ENCODE assay signal across 26 mouse cellular contexts in the genomic region with DNA sequence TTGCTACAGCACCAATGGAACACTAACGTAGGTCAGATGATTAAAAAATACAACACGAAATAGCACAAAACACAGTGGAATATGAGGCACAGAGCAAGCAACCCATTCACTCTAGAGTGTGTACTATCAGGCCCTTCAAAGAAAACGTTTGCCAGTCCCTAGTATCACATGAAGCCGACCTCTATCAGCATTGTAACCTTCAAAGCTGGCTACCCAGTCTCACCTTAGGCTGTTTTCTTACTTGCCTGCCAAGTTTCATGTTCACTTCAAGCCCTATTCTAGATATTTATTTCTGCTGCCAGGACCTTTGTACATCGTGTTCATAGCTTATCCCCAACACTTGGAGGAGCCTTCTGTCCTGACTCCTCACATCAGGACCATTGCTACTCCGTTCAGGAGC.
A peak's percentile ranks its signal among the peaks of the same experiment; 100 is the strongest.
DNase-seq lines count a peak whose midpoint lies in the region; ATAC-seq and TF ChIP-seq lines count a peak whose summit lies in the region.
"Had no signal": no experiment of that assay in that cellular context is flagged by ENCODE, and none has a peak within 500 bp of the region (broad histone marks: within the 10 kb centered on the region; RNA-seq: fewer than 3 reads in every experiment).

No protein-coding gene starts in this region.

- WGBS in heart, embryonic 11.5 days (ENCODE audit: insufficient replicate concordance): 63% methylated on average over 6 of the region's 6 CpGs
- 39% methylated on average over 6 of the region's 6 CpGs for WGBS in heart, postnatal 0 days

- 0 out of 2 replicates have a peak, but pooled peaks cover 2% of the 10 kb centered on the region for H3K4me1 ChIP-seq in heart, embryonic 11.5 days (ENCODE audit: control insufficient read depth, insufficient read depth, low read length)
- H3K4me1 ChIP-seq in heart, postnatal 0 days (ENCODE audit: control insufficient read depth, insufficient read depth): peaks cover 27% of the 10 kb centered on the region

- H3K9ac ChIP-seq in heart, embryonic 11.5 days (ENCODE audit: low read depth, low read length): no peak overlapping the region
- H3K9ac ChIP-seq in heart, postnatal 0 days (replicated peaks; ENCODE audit: low read depth, low read length): no peak overlapping the region
- H3K9ac ChIP-seq: embryonic facial prominence, embryonic 12.5 days; embryonic facial prominence, embryonic 15.5 days; forebrain, embryonic 13.5 days; heart, embryonic 13.5 days; hindbrain, embryonic 12.5 days; hindbrain, embryonic 15.5 days had no signal

- no peak for ATAC-seq in heart, embryonic 11.5 days (replicated peaks; ENCODE audit: insufficient number of reproducible peaks, low FRiP score, low TSS enrichment)
- peak; percentile 50; the same call in 1 of the 2 replicates for ATAC-seq in heart, postnatal 0 days (ENCODE audit: insufficient read depth, low read depth)
- ATAC-seq: forebrain, embryonic 13.5 days; forebrain, embryonic 16.5 days had no signal

- H3K4me2 ChIP-seq in heart, embryonic 11.5 days: no peak overlapping the region
- no peak overlapping the region for H3K4me2 ChIP-seq in heart, postnatal 0 days (ENCODE audit: low read depth, low read length)
- H3K4me2 ChIP-seq: embryonic facial prominence, embryonic 12.5 days; embryonic facial prominence, embryonic 15.5 days; forebrain, embryonic 13.5 days; heart, embryonic 13.5 days; hindbrain, embryonic 12.5 days; hindbrain, embryonic 15.5 days had no signal

- no peaks in the 10 kb centered on the region for H3K9me3 ChIP-seq in heart, embryonic 11.5 days (replicated peaks; ENCODE audit: control insufficient read depth, low read length)
- H3K9me3 ChIP-seq in heart, postnatal 0 days (replicated peaks; ENCODE audit: control insufficient read depth, low read length): no peaks in the 10 kb centered on the region
- H3K9me3 ChIP-seq: embryonic facial prominence, embryonic 12.5 days; embryonic facial prominence, embryonic 15.5 days; forebrain, embryonic 10.5 days; forebrain, embryonic 13.5 days; G1E; heart, embryonic 13.5 days; hindbrain, embryonic 12.5 days; hindbrain, embryonic 15.5 days had no signal

- H3K36me3 ChIP-seq in heart, embryonic 11.5 days (ENCODE audit: control insufficient read depth, insufficient read depth, low read length): no peaks in the 10 kb centered on the region
- H3K36me3 ChIP-seq in heart, postnatal 0 days (replicated peaks; ENCODE audit: control insufficient read depth, insufficient read depth, low read length): no peaks in the 10 kb centered on the region
- H3K36me3 ChIP-seq: embryonic facial prominence, embryonic 12.5 days; embryonic facial prominence, embryonic 15.5 days; forebrain, embryonic 10.5 days; G1E; heart, embryonic 13.5 days; hindbrain, embryonic 12.5 days; hindbrain, embryonic 15.5 days had no signal

- peak; percentile 44 to 74 for DNase-seq in heart, adult 18-20 months
- DNase-seq in heart, adult 9 months (ENCODE audit: low spot score in 2 of 2): peak; percentile 61 to 70
- DNase-seq in heart, postnatal 4 days: no peak
- peak; percentile 36 for DNase-seq in heart, postnatal 0 days (ENCODE audit: low spot score)
- no peak for DNase-seq in gastrocnemius, postnatal 10 days
- no peak for DNase-seq in urinary bladder, postnatal 4 days (ENCODE audit: low spot score in 2 of 2)
- DNase-seq: adrenal gland, postnatal 10 days; adrenal gland, postnatal 36 days; B cell, adult 2 months; cerebellum, adult 18-20 months; cerebellum, adult 9-11 months; cerebellum, postnatal 25 days; gastrocnemius, postnatal 14 days; kidney, adult 2 months had no signal

- no peak overlapping the region for H3K27ac ChIP-seq in heart, embryonic 11.5 days (ENCODE audit: low read depth, low read length)
- H3K27ac ChIP-seq in heart, postnatal 0 days (ENCODE audit: low read depth): no peak overlapping the region
- H3K27ac ChIP-seq: embryonic facial prominence, embryonic 12.5 days; embryonic facial prominence, embryonic 15.5 days; forebrain, embryonic 10.5 days; forebrain, embryonic 13.5 days; heart, embryonic 13.5 days; hindbrain, embryonic 12.5 days; hindbrain, embryonic 15.5 days had no signal

- TF ChIP-seq CTCF in heart, postnatal 0 days (IDR thresholded peaks at IDR 0.05; ENCODE audit: low read depth): no peak

- no peak overlapping the region for H3K4me3 ChIP-seq in heart, embryonic 11.5 days (ENCODE audit: low read depth, low read length)
- no peak overlapping the region for H3K4me3 ChIP-seq in heart, postnatal 0 days (ENCODE audit: low read depth, low read length)
- H3K4me3 ChIP-seq: embryonic facial prominence, embryonic 12.5 days; embryonic facial prominence, embryonic 15.5 days; erythroblast, embryonic 14.5 days; forebrain, embryonic 10.5 days; forebrain, embryonic 13.5 days; heart, embryonic 13.5 days; hindbrain, embryonic 12.5 days; hindbrain, embryonic 15.5 days had no signal

- H3K27me3 ChIP-seq in heart, embryonic 11.5 days (ENCODE audit: control insufficient read depth, insufficient read depth, low read length): no peaks in the 10 kb centered on the region
- no peaks in the 10 kb centered on the region for H3K27me3 ChIP-seq in heart, postnatal 0 days (ENCODE audit: control insufficient read depth, insufficient read depth, low read length)
- H3K27me3 ChIP-seq: embryonic facial prominence, embryonic 12.5 days; embryonic facial prominence, embryonic 15.5 days; heart, embryonic 13.5 days; hindbrain, embryonic 12.5 days; hindbrain, embryonic 15.5 days; Patski had no signal

- TF ChIP-seq EP300 in heart, postnatal 0 days (IDR thresholded peaks at IDR 0.05; ENCODE audit: low read depth): no peak

Comparison
In these comparisons a context has a peak if more than half of its experiments do, and no peak if none do; other contexts are left out.
1. DNase-seq: peak in heart, adult 18-20 months (2 of 2), heart, adult 9 months (2 of 2) and heart, postnatal 0 days (single experiment); none in heart, postnatal 4 days (single experiment), gastrocnemius, postnatal 10 days (single experiment) and urinary bladder, postnatal 4 days (0 of 2).